Mouse (Mus musculus): ENCODE results near the gene G0s2. TPM values are rescaled to one million over a fixed set of nuclear protein-coding genes. Genes with fewer than 3 reads are reported as not detected.

G0s2 gene
- 16.8 TPM for polyA plus RNA-seq (2015; fragmentation: Illumina TruSeq; extraction: RNeasy Lipid Tissue Mini Kit (QIAGEN cat#74804); ENCODE audit: insufficient read depth, low read depth, low replicate concordance)

GRCm38 (mm10) chr1:193272916-193273601 lies at the start of gene G0s2:
TSS of gene G0s2 (minus strand) at chr1:193273217.

GRCm38 (mm10) chr1:193263955-193264598 lies 8.9 kb downstream of the G0s2 start, which contains the start of gene Hsd11b1:
TSS of gene Hsd11b1 (minus strand) at chr1:193264075.

Other genes starting within 250 kb of the G0s2 start
- 1.0 TPM for gene Syt14, start 237.4 kb downstream of the G0s2 start, polyA plus RNA-seq (2015; fragmentation: Illumina TruSeq; extraction: RNeasy Lipid Tissue Mini Kit (QIAGEN cat#74804); ENCODE audit: insufficient read depth, low read depth, low replicate concordance)
- 3.3 TPM for gene Diexf, start 142.9 kb downstream of the G0s2 start, polyA plus RNA-seq (2015; fragmentation: Illumina TruSeq; extraction: RNeasy Lipid Tissue Mini Kit (QIAGEN cat#74804); ENCODE audit: insufficient read depth, low read depth, low replicate concordance)
- 8.8 TPM for gene Irf6, start 120.1 kb downstream of the G0s2 start, polyA plus RNA-seq (2015; fragmentation: Illumina TruSeq; extraction: RNeasy Lipid Tissue Mini Kit (QIAGEN cat#74804); ENCODE audit: insufficient read depth, low read depth, low replicate concordance)
- gene A130010J15Rik, start 105.2 kb downstream of the G0s2 start, polyA plus RNA-seq (2015; fragmentation: Illumina TruSeq; extraction: RNeasy Lipid Tissue Mini Kit (QIAGEN cat#74804); ENCODE audit: insufficient read depth, low read depth, low replicate concordance): 1.9 TPM
- not detected for gene Traf3ip3, start 71.5 kb downstream of the G0s2 start, polyA plus RNA-seq (2015; fragmentation: Illumina TruSeq; extraction: RNeasy Lipid Tissue Mini Kit (QIAGEN cat#74804); ENCODE audit: insufficient read depth, low read depth, low replicate concordance)
- 1.4 TPM for gene Lamb3, start 65.5 kb downstream of the G0s2 start, polyA plus RNA-seq (2015; fragmentation: Illumina TruSeq; extraction: RNeasy Lipid Tissue Mini Kit (QIAGEN cat#74804); ENCODE audit: insufficient read depth, low read depth, low replicate concordance)
- gene Hsd11b1, start 9.1 kb downstream of the G0s2 start, polyA plus RNA-seq (2015; fragmentation: Illumina TruSeq; extraction: RNeasy Lipid Tissue Mini Kit (QIAGEN cat#74804); ENCODE audit: insufficient read depth, low read depth, low replicate concordance): 13.6 TPM
- gene Camk1g, start 97.1 kb upstream of the G0s2 start, polyA plus RNA-seq (2015; fragmentation: Illumina TruSeq; extraction: RNeasy Lipid Tissue Mini Kit (QIAGEN cat#74804); ENCODE audit: insufficient read depth, low read depth, low replicate concordance): 0.54 TPM

Data from pancreas, adult 10 weeks (tissue).